Mouse (Mus musculus) adipocyte (in vitro differentiated cells): ENCODE results near the gene Ralgds.

Source experiments
- DNase-seq: peaks from one replicate; pipeline ENCODE4 v3.0.0-alpha.2; 2016; ENCODE audit warnings: low spot score

Gene Ralgds

GRCm38 (mm10) chr2:28564380-28564779 lies 51.5 kb downstream of the Ralgds start:
- DNase-seq: no peak

GRCm38 (mm10) chr2:28566545-28566944 lies 53.6 kb downstream of the Ralgds start:
- DNase-seq: no peak

DNA sequence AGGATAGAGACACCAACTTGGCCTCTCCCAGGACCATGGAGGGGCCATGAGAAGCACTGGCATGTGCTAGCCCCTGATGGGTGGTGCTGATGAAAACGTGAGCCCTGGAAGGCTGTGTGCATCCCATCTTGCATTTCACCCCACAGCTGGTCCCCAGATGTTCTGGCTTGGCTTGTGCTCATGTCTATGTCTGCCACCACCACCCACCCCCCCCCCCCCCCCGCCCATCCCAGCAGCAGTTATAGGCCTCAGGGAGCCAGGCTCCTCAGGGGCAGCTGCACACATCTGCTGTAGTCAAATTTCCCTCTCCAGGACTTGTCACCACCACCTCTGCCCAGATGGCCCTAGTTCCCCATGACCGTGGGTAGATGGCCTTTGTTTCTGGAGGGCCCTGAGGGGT lies 57.0 kb downstream of the Ralgds start:
- no peak for DNase-seq

- DNase-seq: no peak
These were observed 62.4 kb downstream of the Ralgds start for GRCm38 (mm10) chr2:28575341-28575740.

DNA sequence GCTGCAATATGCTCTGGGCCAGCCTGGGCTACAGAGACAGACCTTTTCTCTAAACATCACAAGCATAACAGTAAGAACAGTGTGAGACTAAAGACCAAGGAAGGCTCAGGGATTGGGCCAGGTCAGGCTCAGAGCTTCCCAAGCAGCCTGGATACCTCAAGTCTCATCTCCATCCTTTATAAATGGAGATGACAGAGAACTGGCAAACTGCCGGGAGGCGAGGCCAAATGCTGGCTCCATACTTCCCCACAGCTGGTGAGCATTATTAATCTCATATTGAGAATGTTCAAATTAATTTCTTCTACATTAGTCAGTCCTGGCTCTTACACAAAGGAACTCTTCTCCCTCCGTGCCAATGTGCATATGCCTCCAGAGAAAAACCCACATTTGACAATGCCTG lies 63.9 kb downstream of the Ralgds start:
- DNase-seq: no peak

GRCm38 (mm10) chr2:28578003-28578402 lies 65.1 kb downstream of the Ralgds start:
- DNase-seq: no peak

DNA sequence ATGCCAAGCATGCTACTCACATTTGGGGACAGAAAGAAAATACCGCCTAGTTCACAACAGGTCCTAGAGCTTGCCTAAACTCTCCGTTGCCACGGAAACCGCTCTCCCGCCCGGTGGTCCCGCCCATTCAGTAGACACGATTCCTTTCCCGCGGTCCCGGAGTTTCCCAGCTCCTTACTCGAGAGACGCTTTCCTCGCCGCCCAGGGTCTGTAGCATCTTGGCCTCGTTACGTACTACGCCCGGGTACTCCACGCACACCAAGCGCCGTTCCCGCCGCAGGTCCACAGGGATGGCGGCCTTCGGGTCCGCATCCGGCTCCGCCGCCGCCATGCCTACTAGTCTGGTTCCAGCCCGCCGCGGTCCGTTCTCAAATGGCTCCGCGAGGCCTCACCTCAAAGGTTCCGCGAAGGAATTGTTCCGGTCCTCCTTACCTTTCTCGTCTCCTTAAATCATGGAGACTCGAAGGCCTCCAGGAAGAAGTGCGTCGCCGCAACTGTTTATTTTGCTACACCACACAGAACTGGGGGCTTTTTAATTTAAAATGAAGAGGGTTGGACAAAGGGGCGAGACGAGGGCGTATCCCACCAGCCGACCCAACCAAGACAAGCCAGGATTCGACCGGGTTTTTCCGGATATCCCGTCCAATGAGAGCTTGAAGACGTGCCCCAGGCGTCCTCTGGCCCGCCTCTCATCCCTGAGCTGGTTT lies 69.9 kb downstream of the Ralgds start:
- peak; percentile 93 for DNase-seq

DNA sequence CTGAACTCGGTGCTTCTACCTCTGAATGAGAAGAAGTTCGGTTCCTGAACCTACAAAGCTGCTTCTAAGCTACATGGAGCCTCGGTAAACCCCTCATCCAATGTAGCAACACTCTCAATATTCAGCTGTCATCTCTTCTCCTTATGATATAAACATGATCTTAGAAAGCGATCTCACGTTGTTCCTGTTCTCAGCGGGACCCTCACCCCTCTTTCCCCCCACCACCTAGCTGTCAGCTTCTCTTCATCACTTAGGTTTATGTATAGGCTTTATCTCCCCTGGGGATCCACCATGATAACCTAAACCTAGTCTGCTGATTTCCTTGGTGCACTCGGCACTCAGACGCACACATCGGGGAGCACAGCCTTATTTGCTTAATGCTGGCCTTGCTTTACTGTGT lies 70.7 kb downstream of the Ralgds start, which contains the start of gene Gtf3c5:
TSS of gene Gtf3c5 (minus strand) at position 101 of the 400 bp plus-strand sequence.
- DNase-seq: no peak

DNA sequence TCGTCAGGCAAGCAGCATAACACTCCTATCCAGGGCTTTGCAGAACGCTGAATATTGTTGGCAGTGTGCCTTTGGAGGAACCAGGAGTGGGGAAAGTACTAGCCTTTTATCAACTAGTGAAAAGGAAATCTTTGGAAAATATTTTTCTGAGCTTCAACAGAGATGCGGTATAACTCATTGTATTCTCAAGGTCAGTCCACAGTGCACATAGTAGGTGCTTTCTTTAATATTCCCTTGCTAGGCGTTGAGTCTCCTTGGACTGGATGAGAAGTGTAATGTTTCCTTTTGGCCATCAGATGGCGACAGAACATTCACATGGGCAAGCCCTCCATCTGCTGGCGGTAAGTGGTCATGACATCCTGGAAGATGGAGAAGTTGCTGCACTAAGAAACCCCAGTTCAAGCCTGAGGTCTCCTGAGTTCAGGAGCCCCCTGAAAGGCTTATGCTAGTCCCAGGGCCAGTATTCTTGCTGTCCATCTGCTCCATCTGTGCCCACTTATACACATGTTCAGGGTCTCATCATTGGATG lies 72.2 kb downstream of the Ralgds start:
- DNase-seq: peak; percentile 89

- no peak for DNase-seq
These were observed 72.8 kb downstream of the Ralgds start for GRCm38 (mm10) chr2:28585730-28586129.

DNA sequence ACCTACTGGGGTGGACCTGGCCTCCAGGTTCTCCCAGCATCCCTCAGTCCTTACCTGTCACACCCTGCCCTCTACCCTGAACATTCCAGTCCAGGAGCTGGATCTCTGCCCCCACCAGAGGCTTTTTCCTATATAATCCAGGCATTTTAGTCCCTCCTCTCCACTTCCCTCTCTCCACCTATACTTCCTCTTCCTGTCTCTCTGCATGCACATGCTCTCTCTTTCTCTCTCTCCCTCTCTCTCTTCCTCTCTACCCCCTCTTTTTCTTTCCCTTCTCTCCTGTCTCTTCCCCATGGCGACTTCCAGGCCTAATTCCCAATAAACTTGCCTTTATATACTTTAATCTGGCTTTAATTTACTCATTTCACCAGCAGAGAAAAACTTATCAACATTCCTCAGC lies 75.6 kb downstream of the Ralgds start:
- no peak for DNase-seq

GRCm38 (mm10) chr2:28591479-28591878 lies 78.6 kb downstream of the Ralgds start:
- DNase-seq: peak; percentile 23

DNA sequence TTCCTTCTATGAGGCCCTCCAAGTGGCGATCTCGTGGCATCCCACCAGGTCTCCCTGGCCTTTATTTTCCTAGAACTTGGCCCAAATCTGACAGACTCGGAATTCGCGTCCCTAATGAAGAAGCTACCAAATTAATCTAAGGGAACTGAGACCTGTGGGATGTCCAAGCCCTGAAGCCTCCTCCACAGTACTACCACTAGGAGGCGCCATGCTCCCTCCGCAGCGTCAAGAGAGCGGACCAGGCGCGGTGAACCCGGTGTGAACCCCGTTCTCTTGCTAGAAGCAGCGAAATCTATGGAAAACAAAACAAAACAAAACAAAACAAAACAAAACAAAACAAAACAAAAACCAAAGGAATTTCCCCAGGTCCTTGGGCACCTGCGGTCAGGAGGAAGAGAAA lies 79.9 kb downstream of the Ralgds start:
- no peak for DNase-seq

DNA sequence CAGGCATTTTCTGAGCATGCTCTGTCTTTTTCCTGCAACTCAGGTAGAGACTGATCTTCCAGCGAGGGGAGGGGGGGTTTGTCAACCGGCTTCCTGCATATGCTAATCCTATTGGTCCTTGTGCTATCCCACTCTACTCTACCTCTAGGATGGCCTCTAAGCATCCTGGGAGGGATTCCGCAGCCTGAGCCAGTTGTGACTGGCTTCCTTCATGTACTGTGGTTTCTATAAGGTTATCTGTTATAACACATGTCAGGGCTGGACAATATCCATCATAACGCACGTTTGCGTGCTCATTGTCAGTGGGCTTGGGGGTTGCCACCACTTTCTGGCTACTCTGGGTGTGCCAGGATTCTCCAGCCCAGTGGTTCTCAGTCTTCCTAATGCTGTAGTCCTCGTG lies 83.1 kb downstream of the Ralgds start:
- no peak for DNase-seq

DNA sequence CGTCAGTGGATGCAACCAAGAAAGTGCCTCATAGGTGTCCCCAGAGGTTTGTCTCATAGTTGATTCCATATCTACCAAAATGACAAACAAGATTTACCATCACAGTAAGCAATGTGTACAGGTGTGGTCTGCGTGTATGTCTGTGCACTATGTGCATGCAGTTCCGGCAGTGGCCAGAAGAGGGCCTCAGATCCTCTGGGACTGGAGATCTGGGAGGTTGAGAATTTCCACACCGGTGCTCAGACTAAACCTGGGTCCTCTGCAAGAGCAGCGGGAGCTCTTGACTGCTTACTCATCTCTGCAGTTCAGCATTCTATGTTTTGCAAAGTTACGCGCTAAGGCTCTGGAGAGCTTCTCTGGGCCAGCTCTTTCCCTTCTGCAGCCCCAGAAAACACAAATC lies 84.1 kb downstream of the Ralgds start:
- no peak for DNase-seq

GRCm38 (mm10) chr2:28597733-28598547 lies 85.0 kb downstream of the Ralgds start:
- DNase-seq: no peak

DNA sequence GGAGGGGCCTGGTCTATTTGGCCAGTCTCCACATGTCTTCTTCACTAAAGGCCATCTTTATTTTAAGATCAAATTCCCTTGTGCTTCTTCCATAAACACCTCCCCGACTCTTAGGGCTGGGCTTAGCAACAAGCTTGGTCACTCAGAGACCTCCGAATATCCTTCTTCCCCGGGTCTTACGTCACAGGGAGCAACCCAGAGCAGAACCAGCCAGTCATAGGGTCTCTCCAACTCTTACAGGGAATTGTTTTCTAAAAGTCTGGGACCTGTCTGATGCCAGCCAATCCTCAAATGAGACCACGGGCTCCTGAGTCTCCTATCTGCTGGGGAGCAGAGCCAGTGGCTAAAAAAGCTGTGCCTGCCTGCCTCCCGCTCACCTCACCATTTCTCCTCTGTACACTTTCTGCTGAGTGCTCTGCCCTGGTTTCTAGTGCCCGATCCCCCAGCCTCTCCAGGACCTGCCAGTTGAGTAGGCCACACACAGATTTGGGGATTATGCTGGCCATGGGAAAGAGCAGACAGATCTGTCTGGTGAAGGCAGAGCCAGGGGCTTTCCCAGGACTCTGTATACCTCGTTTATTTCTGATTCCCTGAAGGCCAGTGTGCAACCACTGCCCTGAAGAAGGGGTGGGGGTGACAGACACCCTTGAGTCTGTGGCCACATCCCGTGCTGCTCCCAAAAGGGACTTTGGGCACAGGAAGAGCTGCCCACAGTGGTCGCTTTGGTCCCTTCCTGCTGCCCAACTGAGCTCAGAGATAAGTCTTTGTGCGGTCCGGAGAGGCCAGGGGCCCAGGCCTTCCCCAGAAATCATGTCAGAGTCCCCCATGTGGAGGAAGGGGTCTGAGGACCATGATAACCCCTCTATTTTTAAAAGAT lies 86.0 kb downstream of the Ralgds start:
- DNase-seq: no peak

GRCm38 (mm10) chr2:28599569-28599900 lies 86.6 kb downstream of the Ralgds start:
- DNase-seq: no peak

- DNase-seq: no peak
These were observed 89.0 kb downstream of the Ralgds start for GRCm38 (mm10) chr2:28601720-28602590.
